Mouse (Mus musculus) hindbrain, embryonic 12.5 days (tissue): ENCODE results near the gene Ankef1. TPM values are rescaled to one million over a fixed set of nuclear protein-coding genes. Genes with fewer than 3 reads are reported as not detected.

Source experiments
- ATAC-seq: fragments of 200-750 bp; cut with Nextera tagmentation; 2 replicates; pipeline ENCODE4 v1.8.0; 2017; ENCODE audit warnings: moderate TSS enrichment; ENCODE audit not compliant: low FRiP score
- H3K27ac ChIP-seq: fragments of 300-500 bp; sonication (generic); 2 replicates; pipeline ENCODE4 v1.5.1; 2016; ENCODE audit warnings: mild to moderate bottlenecking
- H3K27me3 ChIP-seq: fragments of 300-500 bp; sonication (generic); 2 replicates; pipeline ENCODE4 v1.6.1; 2016; ENCODE audit warnings: mild to moderate bottlenecking
- H3K36me3 ChIP-seq: fragments of 300-500 bp; sonication (generic); 2 replicates; pipeline ENCODE4 v1.6.1; 2016; ENCODE audit warnings: mild to moderate bottlenecking
- H3K4me1 ChIP-seq: fragments of 300-500 bp; sonication (generic); 2 replicates; pipeline ENCODE4 v1.6.1; 2016
- H3K4me2 ChIP-seq: fragments of 300-500 bp; sonication (generic); replicated peaks from 2 replicates; pipeline ENCODE4 v1.6.1; 2016; ENCODE audit warnings: mild to moderate bottlenecking
- H3K4me3 ChIP-seq: fragments of 300-500 bp; sonication (generic); 2 replicates; pipeline ENCODE4 v1.5.1; 2016; ENCODE audit warnings: mild to moderate bottlenecking
- H3K9ac ChIP-seq: fragments of 300-500 bp; sonication (generic); 2 replicates; pipeline ENCODE4 v1.6.1; 2016; ENCODE audit warnings: mild to moderate bottlenecking, moderate library complexity
- H3K9me3 ChIP-seq: fragments of 300-500 bp; sonication (generic); replicated peaks from 2 replicates; pipeline ENCODE4 v1.6.1; 2016; ENCODE audit warnings: mild to moderate bottlenecking
- WGBS: fragments of 180-500 bp; shearing (Covaris S2); methylation state at CpG from one replicate; pipeline ENCODE4 v1.1.7; 2016; 5-methylcytosine and 5-hydroxymethylcytosine counted together
- polyA plus RNA-seq: library from polyadenylated mRNA; unstranded; fragments of >200 nt; fragmentation: Nextera tagmentation; extraction: Ambion mirVana; gene quantifications from 2 replicates; pipeline ENCODE4 v1.2.1, GENCODE M21; 2016

Gene Ankef1
- polyA plus RNA-seq, result 0.72 and 1.1 TPM in 2 replicates

- ATAC-seq, result no peak
- no peaks in the 10 kb centered on the region for H3K36me3 ChIP-seq
- H3K27ac ChIP-seq, result no peak within 1 kb of the TSS
- H3K9me3 ChIP-seq, result no peaks in the 10 kb centered on the region
- no peak within 1 kb of the TSS for H3K4me3 ChIP-seq
- no peak within 1 kb of the TSS for H3K4me2 ChIP-seq
- H3K9ac ChIP-seq, result no peak within 1 kb of the TSS
- no peaks in the 10 kb centered on the region for H3K4me1 ChIP-seq
- no peaks in the 10 kb centered on the region for H3K27me3 ChIP-seq
- WGBS, result 93% methylated on average over 1 of the region's 1 CpGs
These were observed at the start of gene Ankef1 for GRCm38 (mm10) chr2:136501651-136502050. Ankef1 (plus strand) TSS chr2:136501910.

GRCm38 (mm10) chr2:136456468-136456867 is 45.2 kb upstream of the Ankef1 start:
- Histone ChIP-seq H3K4me2 (no peak overlapping the region), H3K9me3 (no peaks in the 10 kb centered on the region), H3K4me3 (no peak overlapping the region), H3K27ac (no peak overlapping the region), H3K27me3 (no peaks in the 10 kb centered on the region), H3K4me1 (no peaks in the 10 kb centered on the region), H3K9ac (no peak overlapping the region), H3K36me3 (no peaks in the 10 kb centered on the region)
- ATAC-seq, result no peak
- 75% methylated on average over 2 of the region's 2 CpGs for WGBS

GRCm38 (mm10) chr2:136456875-136457274 is 44.8 kb upstream of the Ankef1 start:
- H3K4me1 ChIP-seq, result no peaks in the 10 kb centered on the region
- no peak overlapping the region for H3K27ac ChIP-seq
- no peaks in the 10 kb centered on the region for H3K9me3 ChIP-seq
- WGBS, result 82% methylated on average over 3 of the region's 3 CpGs
- ATAC-seq, result no peak
- no peak overlapping the region for H3K9ac ChIP-seq
- no peak overlapping the region for H3K4me2 ChIP-seq
- H3K36me3 ChIP-seq, result no peaks in the 10 kb centered on the region
- H3K27me3 ChIP-seq, result no peaks in the 10 kb centered on the region
- H3K4me3 ChIP-seq, result no peak overlapping the region

DNA sequence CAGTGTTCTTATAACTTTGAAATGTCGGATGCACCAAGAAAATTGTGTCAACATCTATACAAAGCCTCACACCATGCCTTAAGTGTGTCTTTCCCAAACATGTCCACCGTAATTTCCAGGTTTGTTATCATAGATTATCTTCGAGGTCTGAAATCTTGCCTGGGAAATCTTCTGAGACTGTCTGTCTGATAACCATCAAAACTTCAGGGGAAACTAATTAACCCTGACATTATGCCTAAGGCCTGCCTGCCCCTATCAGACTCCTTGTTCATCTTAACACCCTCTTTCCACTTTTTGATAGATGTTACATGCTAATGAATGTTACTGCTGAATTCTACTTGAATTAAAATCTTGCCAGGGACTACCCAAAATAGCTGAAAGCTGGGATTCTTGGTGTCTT is 24.1 kb upstream of the Ankef1 start:
- no peak for ATAC-seq
- Histone ChIP-seq H3K9me3 (no peaks in the 10 kb centered on the region), H3K4me3 (no peak overlapping the region), H3K9ac (no peak overlapping the region), H3K4me1 (no peaks in the 10 kb centered on the region), H3K36me3 (no peaks in the 10 kb centered on the region), H3K4me2 (no peak overlapping the region), H3K27ac (no peak overlapping the region), H3K27me3 (no peaks in the 10 kb centered on the region)
- whole genome bisulfite sequencing, result 86% methylated on average over 3 of the region's 3 CpGs

DNA sequence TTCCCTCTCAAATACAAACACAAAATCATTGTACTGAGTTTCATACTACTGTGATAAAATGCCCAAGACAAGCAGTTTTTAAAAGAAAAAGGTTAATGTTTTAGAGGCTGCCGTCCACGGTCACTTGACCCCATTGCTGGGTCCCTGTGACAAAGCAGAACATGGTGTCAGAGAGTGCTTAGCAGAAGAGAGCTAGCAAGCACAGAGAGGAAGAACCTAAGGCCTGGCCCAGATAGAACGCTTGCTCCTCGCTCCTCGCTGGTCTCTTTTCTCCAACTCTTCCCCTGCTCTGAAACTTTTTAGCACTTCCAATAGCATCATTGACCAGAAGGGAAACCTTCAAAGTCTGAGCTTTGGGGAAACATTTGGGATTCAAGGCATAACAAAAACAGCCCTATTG is 19.4 kb upstream of the Ankef1 start:
- H3K4me1 ChIP-seq, result peaks cover 2% of the 10 kb centered on the region; the same call in 1 of the 2 replicates
- 81% methylated on average over 5 of the region's 5 CpGs for whole genome bisulfite sequencing
- no peak overlapping the region for H3K9ac ChIP-seq
- no peak overlapping the region for H3K4me2 ChIP-seq
- no peaks in the 10 kb centered on the region for H3K36me3 ChIP-seq
- H3K27me3 ChIP-seq, result no peaks in the 10 kb centered on the region
- no peak overlapping the region for H3K27ac ChIP-seq
- ATAC-seq, result no peak
- H3K9me3 ChIP-seq, result no peaks in the 10 kb centered on the region
- H3K4me3 ChIP-seq, result no peak overlapping the region

DNA sequence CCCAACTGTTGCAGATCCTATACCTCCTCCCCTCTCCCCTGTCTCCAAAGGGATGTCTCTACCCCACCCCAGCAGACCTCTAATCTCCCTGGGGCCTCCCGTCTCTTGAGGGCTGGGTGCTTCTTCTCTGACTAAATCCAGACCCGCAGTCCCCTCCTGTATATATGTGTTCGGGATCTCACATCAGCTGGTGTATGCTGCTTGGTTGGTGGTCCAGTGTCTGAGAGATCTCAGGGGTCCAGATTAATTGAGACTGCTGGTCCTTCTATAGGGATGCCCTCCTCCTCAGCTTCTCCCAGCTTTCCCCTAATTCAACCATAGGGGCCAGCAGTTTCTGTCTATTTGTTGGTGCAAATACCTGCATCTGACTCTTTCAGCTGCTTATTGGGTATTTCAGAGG is 18.7 kb upstream of the Ankef1 start:
- H3K9me3 ChIP-seq, result no peaks in the 10 kb centered on the region
- ATAC-seq, result no peak

GRCm38 (mm10) chr2:136484955-136485354 is 16.8 kb upstream of the Ankef1 start:
- ATAC-seq, result no peak
- Histone ChIP-seq H3K4me2 (no peak overlapping the region), H3K4me1 (peaks cover 2% of the 10 kb centered on the region; the same call in 1 of the 2 replicates), H3K27ac (no peak overlapping the region), H3K27me3 (no peaks in the 10 kb centered on the region), H3K9me3 (no peaks in the 10 kb centered on the region), H3K36me3 (no peaks in the 10 kb centered on the region), H3K9ac (no peak overlapping the region), H3K4me3 (no peak overlapping the region)
- WGBS, result 62% methylated on average over 3 of the region's 3 CpGs

More for the DNA sequence above, 18.7 kb upstream of the Ankef1 start:
- Histone ChIP-seq H3K27ac (no peak overlapping the region), H3K4me1 (peaks cover 2% of the 10 kb centered on the region; the same call in 1 of the 2 replicates), H3K9ac (no peak overlapping the region), H3K4me3 (no peak overlapping the region), H3K4me2 (no peak overlapping the region), H3K36me3 (no peaks in the 10 kb centered on the region), H3K27me3 (no peaks in the 10 kb centered on the region)
- whole genome bisulfite sequencing, result 71% methylated on average over 3 of the region's 3 CpGs

- H3K27me3 ChIP-seq, result no peaks in the 10 kb centered on the region
- WGBS, result 94% methylated on average over 1 of the region's 1 CpGs
- H3K4me3 ChIP-seq, result no peak overlapping the region
- no peak overlapping the region for H3K27ac ChIP-seq
- peaks cover 2% of the 10 kb centered on the region; the same call in 1 of the 2 replicates for H3K4me1 ChIP-seq
- no peaks in the 10 kb centered on the region for H3K36me3 ChIP-seq
- H3K9me3 ChIP-seq, result no peaks in the 10 kb centered on the region
- peak; percentile 20; the same call in 1 of the 2 replicates for ATAC-seq
- no peak overlapping the region for H3K4me2 ChIP-seq
- H3K9ac ChIP-seq, result no peak overlapping the region
These were observed 16.3 kb upstream of the Ankef1 start for GRCm38 (mm10) chr2:136485401-136485800.

GRCm38 (mm10) chr2:136485815-136486619 is 15.7 kb upstream of the Ankef1 start:
- Histone ChIP-seq H3K27ac (no peak overlapping the region), H3K9me3 (no peaks in the 10 kb centered on the region), H3K4me3 (no peak overlapping the region), H3K27me3 (no peaks in the 10 kb centered on the region), H3K9ac (no peak overlapping the region), H3K4me2 (no peak overlapping the region), H3K4me1 (peaks cover 2% of the 10 kb centered on the region; the same call in 1 of the 2 replicates), H3K36me3 (no peaks in the 10 kb centered on the region)
- ATAC-seq, result peak; percentile 89
- 15% methylated on average over 6 of the region's 6 CpGs for WGBS

GRCm38 (mm10) chr2:136486986-136487385 is 14.7 kb upstream of the Ankef1 start:
- 70% methylated on average over 5 of the region's 5 CpGs for WGBS
- Histone ChIP-seq H3K9ac (no peak overlapping the region), H3K4me3 (no peak overlapping the region), H3K4me2 (no peak overlapping the region), H3K27me3 (no peaks in the 10 kb centered on the region), H3K4me1 (peaks cover 2% of the 10 kb centered on the region; the same call in 1 of the 2 replicates), H3K27ac (no peak overlapping the region), H3K9me3 (no peaks in the 10 kb centered on the region), H3K36me3 (no peaks in the 10 kb centered on the region)
- ATAC-seq, result no peak

GRCm38 (mm10) chr2:136511073-136511472 is 9.4 kb downstream of the Ankef1 start:
- Histone ChIP-seq H3K27ac (no peak overlapping the region), H3K27me3 (peaks cover 3% of the 10 kb centered on the region; the same call in 1 of the 2 replicates), H3K9ac (no peak overlapping the region), H3K4me1 (peaks cover 6% of the 10 kb centered on the region; the same call in 1 of the 2 replicates), H3K4me3 (no peak overlapping the region), H3K9me3 (no peaks in the 10 kb centered on the region), H3K4me2 (no peak overlapping the region), H3K36me3 (no peaks in the 10 kb centered on the region)
- ATAC-seq, result peak; percentile 68; the same call in 1 of the 2 replicates
- WGBS, result 14% methylated on average over 5 of the region's 5 CpGs

DNA sequence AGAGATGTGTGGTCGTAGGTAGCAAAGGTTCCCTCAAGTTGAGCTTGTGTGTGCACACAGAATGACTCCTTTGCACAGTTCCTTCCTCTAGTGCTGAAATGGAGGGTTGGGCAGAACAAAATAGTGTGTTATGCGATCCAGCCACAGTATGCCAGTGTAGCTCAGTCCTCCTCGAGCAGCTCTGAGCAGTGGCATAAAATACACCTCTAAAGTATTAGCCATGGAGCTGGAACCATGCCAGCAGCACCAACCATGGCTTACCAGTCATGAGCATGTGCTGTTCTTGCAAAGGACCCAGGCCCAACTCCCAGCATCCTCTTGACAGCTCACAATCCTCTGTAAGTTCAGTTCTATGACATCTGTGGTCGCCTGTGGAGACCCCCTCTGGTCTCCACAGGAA is 10.0 kb downstream of the Ankef1 start:
- H3K9ac ChIP-seq, result no peak overlapping the region
- H3K4me1 ChIP-seq, result peaks cover 6% of the 10 kb centered on the region; the same call in 1 of the 2 replicates
- WGBS, result 67% methylated on average over 4 of the region's 4 CpGs
- H3K4me2 ChIP-seq, result no peak overlapping the region
- ATAC-seq, result no peak
- H3K36me3 ChIP-seq, result no peaks in the 10 kb centered on the region
- no peak overlapping the region for H3K4me3 ChIP-seq
- H3K27ac ChIP-seq, result no peak overlapping the region
- no peaks in the 10 kb centered on the region for H3K9me3 ChIP-seq
- peaks cover 3% of the 10 kb centered on the region; the same call in 1 of the 2 replicates for H3K27me3 ChIP-seq

DNA sequence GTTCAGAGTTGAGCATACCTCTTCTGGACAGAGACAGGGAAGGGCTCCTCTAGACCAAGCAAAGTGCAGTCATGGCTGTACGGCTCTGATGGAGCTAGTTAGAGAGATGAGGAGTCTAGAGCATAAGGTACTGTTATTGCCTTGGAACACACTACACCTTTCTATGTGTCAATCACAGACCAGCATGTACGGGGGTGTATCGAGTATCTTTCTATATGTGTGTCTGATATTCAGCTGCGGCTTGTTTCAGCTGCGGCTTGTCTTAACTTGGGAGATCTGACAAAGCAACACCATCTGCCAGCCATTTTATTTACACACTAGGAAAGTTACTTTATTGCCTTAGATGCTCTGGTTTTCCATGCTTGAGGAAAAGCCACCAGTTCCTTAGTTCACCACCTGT is 11.1 kb downstream of the Ankef1 start:
- ATAC-seq, result no peak

More for the DNA sequence above, 11.1 kb downstream of the Ankef1 start:
- no peak overlapping the region for H3K9ac ChIP-seq
- H3K9me3 ChIP-seq, result no peaks in the 10 kb centered on the region
- H3K4me3 ChIP-seq, result no peak overlapping the region
- peaks cover 6% of the 10 kb centered on the region; the same call in 1 of the 2 replicates for H3K4me1 ChIP-seq
- H3K27me3 ChIP-seq, result peaks cover 3% of the 10 kb centered on the region; the same call in 1 of the 2 replicates
- no peaks in the 10 kb centered on the region for H3K36me3 ChIP-seq
- no peak overlapping the region for H3K4me2 ChIP-seq
- no peak overlapping the region for H3K27ac ChIP-seq
- 97% methylated on average over 5 of the region's 5 CpGs for WGBS
